Mouse (Mus musculus) bone marrow, adult 2 months (tissue): ENCODE data around the gene Rasa3. TPM values are rescaled to one million over a fixed set of nuclear protein-coding genes. Genes with fewer than 3 reads are reported as not detected.

Experiments used
- H3K27ac ChIP-seq: fragments of 200-500 bp; 2 replicates; pipeline ENCODE4 v1.5.1; 2012; ENCODE audit warnings: low read depth, mild to moderate bottlenecking, control low read depth, inconsistent platforms, low read length; ENCODE audit not compliant: control insufficient read depth, poor library complexity, insufficient read depth
- H3K4me1 ChIP-seq: fragments of 200-500 bp; 2 replicates; pipeline ENCODE4 v1.6.1; 2011; ENCODE audit warnings: low read length; ENCODE audit not compliant: control insufficient read depth, insufficient read depth
- H3K4me3 ChIP-seq: fragments of 200-500 bp; replicated peaks from 2 replicates; pipeline ENCODE3; 2011; ENCODE audit warnings: mild to moderate bottlenecking, low read depth, low read length, control low read depth; ENCODE audit not compliant: control insufficient read depth
- CTCF ChIP-seq: fragments of 200-500 bp; IDR thresholded peaks from 2 replicates; pipeline ENCODE4 v1.5.1; 2011; ENCODE audit warnings: low read length, control low read depth; ENCODE audit not compliant: control insufficient read depth, insufficient read depth
- POLR2A ChIP-seq: fragments of 200-500 bp; IDR thresholded peaks from 2 replicates; pipeline ENCODE4 v1.6.1; 2011; ENCODE audit warnings: low read depth, mild to moderate bottlenecking, control low read depth, low read length, borderline replicate concordance; ENCODE audit not compliant: control insufficient read depth
- WGBS: fragments of 180-500 bp; shearing (Covaris S2); methylation state at CpG from one replicate; pipeline ENCODE4 v1.1.7; 2018; 5-methylcytosine and 5-hydroxymethylcytosine counted together
- polyA plus RNA-seq: library from polyadenylated mRNA; stranded (reverse); fragments of >200 nt; gene quantifications from 2 replicates; pipeline ENCODE4 v1.2.4, GENCODE M21; 2011; ENCODE audit warnings: low replicate concordance; ENCODE audit not compliant: missing spikeins, insufficient read depth, insufficient read length

Rasa3 gene
- polyA plus RNA-seq, 1 experiment, result 136 TPM

DNA sequence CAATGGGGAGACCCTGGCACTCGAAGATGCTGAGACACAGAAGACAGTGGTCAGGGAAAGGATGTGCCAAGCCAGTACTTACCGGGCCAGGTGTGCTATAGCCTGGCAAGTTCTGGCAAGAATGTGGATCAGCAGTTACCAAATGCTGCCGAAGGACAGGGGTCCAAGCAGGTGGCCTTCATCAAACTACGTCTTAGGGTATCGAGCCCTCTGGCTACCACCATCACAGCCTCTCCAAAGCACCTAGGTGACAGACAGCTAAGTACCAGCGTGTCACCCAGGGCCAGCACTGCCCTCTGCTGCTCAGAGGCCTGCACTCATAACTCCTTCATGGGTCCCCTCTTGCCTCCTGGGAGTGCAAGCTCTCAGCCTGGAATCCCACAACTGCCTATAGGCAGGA lies 81.5 kb downstream of the Rasa3 start:
- Histone ChIP-seq H3K27ac (peak overlapping the region; percentile 53), H3K4me1 (peaks cover 21% of the 10 kb centered on the region), H3K4me3 (no peak overlapping the region)
- 70% methylated on average over 6 of the region's 6 CpGs for WGBS
- TF ChIP-seq POLR2A (no peak), CTCF (peak; percentile 65)

DNA sequence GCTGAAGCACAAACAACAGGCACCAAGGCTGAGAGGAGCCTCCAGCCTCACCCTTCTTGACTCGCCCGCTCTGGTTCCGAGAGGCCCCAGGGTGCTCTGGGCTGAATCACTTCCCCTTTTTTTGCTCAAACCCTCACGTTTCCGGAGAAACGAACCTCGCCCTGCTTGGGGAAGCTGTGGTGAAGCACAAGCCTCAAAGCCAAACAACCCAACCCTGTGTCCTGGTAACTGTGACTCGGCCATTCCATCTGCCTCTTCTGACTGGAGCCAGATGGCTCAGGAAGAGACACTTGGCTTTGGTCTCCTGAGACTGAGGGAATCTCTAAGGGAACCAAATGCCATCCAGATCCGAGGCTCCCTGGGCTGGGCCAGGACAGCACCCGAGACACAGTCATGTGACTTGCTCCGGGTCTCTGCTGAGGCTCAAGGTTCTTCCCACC lies 82.5 kb downstream of the Rasa3 start:
- TF ChIP-seq POLR2A, result peak; percentile 60; the same call in 1 of the 2 replicates
- no peak for TF ChIP-seq CTCF
- H3K4me1 ChIP-seq, result peaks cover 20% of the 10 kb centered on the region
- WGBS, result 2% methylated on average over 11 of the region's 11 CpGs
- H3K4me3 ChIP-seq, result no peak overlapping the region
- H3K27ac ChIP-seq, result peak overlapping the region; percentile 96

DNA sequence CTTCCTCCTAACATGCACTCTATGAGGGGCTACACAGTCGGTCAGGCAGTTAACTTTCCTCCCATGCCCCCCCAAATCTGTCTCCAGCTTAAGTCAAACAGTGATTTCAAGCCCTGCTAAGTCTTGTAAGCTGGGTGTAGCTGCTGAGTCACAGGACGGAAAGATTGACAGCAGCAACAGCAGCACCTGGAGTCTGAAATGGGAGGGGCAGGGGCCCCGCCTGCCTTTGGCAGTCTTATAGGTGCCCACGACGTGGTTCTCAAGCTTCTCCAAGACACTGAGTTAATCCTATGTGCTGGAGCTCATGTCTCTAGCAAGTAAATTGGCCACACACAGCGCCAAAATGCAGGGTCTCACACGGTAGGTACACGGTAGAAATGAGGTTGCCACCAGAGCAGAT lies 84.1 kb downstream of the Rasa3 start:
- Histone ChIP-seq H3K4me1 (peaks cover 14% of the 10 kb centered on the region), H3K4me3 (no peak overlapping the region), H3K27ac (no peak overlapping the region)
- TF ChIP-seq POLR2A (no peak), CTCF (no peak)
- WGBS, result 55% methylated on average over 8 of the region's 8 CpGs

DNA sequence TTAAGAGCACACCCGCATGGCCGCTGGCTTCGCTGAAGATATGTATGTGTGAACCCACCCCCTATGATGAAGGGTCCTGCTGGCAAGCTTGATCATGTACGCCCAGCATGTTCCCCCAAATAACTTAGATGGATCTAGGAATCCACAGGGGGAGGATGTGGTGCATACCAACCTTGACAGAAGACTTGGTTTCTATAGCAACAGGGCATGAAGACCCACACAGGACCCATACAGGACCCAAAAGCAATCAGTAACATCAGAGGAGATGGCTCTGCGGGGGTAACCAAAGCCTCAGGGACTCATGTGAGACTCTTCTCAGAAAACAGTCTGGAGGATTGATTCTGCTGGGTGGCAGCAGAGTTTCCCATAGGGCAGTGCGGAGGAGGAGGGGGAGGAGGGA lies 86.2 kb downstream of the Rasa3 start:
- Histone ChIP-seq H3K4me1 (peaks cover 9% of the 10 kb centered on the region), H3K4me3 (no peak overlapping the region), H3K27ac (no peak overlapping the region)
- WGBS, result 90% methylated on average over 6 of the region's 6 CpGs
- TF ChIP-seq POLR2A (no peak), CTCF (no peak)

DNA sequence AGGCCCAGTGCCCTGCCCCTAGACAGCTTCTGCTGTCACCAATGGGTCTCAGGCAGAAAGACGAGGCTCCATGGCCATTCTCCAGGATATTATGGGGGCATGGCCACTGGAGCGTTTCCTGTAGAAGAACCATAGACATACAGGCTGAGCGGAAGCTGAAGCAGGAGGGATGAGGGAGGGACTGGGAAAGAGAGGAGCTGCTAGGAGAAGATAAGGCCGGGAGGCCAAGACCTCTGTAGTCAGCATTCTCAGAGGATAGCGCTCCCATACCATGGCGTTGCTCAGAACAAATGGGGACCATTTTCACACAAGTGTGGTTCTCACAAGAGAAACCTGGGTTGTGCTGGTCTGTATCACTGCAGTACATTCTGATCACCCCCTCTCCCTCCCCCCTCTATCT lies 88.3 kb downstream of the Rasa3 start:
- Histone ChIP-seq H3K4me3 (no peak overlapping the region), H3K4me1 (peaks cover 6% of the 10 kb centered on the region), H3K27ac (no peak overlapping the region)
- 77% methylated on average over 6 of the region's 6 CpGs for WGBS
- no peak for TF ChIP-seq POLR2A
- TF ChIP-seq CTCF, result no peak

DNA sequence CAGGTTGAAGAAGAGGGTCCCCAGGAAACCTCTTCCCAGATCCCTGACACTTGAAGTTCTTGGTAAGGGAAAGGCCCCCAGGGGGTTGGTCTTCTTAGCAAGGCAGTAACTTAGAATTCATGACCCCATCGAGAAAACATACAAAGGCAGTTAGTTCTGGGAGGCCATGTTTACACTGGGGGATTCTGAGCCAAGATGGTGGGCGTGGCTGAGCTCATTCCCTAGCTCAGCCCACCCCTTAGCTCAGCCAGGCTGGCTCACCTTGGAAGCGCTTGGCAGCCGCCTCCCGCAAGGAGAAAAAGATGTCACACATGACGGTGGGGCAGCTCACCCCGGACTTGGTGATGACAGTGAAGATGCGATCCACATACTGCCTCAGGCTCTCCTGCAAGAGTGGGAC lies 92.8 kb downstream of the Rasa3 start:
- 86% methylated on average over 8 of the region's 8 CpGs for WGBS
- no peak overlapping the region for H3K27ac ChIP-seq
- TF ChIP-seq CTCF, result no peak
- TF ChIP-seq POLR2A, result no peak

DNA sequence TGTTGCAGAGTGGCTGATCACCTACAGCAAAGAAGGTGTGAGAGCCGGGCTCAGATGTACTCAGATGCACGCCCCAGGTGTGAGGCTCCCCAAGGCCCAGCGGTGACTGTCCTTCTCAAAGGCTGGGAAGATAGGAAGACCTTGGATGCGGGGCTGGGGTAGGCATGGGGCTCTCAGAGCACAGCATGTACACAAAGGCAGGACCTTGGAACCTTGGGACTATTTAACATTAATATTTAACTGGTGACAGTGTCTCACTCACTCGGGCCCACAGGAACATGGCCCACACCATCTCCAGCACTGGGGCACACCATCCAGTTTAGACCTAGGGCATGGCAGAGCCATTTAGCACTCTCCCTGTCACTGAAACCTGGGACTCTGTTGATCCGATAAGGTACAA lies 99.5 kb downstream of the Rasa3 start:
- no peaks in the 10 kb centered on the region for H3K4me1 ChIP-seq
- 87% methylated on average over 6 of the region's 6 CpGs for WGBS
- TF ChIP-seq POLR2A, result no peak
- no peak for TF ChIP-seq CTCF

More for the DNA sequence above, 92.8 kb downstream of the Rasa3 start:
- H3K4me1 ChIP-seq, result no peaks in the 10 kb centered on the region; the same call in 1 of the 2 replicates
- H3K4me3 ChIP-seq, result no peak overlapping the region

DNA sequence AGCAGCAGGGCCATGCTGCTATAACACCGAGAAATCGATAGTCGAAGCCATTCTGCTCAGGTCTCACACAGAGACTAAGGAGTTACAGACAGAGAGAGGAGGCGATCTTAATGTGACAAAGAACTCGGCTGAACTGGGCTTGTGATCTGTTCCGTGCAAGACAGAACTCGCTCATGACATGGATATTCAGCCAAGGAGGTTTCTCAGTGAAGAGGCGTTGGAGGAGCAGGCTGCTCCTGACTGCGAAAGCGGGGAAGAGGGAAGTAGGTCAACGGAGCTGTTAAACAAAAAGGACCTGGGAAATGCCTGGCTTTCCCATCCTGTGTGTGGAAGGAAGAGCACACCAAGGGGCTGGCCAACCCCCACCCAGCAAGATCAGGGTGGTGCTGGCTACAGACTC lies 105.4 kb downstream of the Rasa3 start:
- no peak overlapping the region for H3K4me3 ChIP-seq
- WGBS, result 87% methylated on average over 11 of the region's 11 CpGs
- TF ChIP-seq POLR2A, result no peak
- no peak for TF ChIP-seq CTCF
- no peaks in the 10 kb centered on the region for H3K4me1 ChIP-seq
- no peak overlapping the region for H3K27ac ChIP-seq

More for the DNA sequence above, 99.5 kb downstream of the Rasa3 start:
- Histone ChIP-seq H3K27ac (no peak overlapping the region), H3K4me3 (no peak overlapping the region)

DNA sequence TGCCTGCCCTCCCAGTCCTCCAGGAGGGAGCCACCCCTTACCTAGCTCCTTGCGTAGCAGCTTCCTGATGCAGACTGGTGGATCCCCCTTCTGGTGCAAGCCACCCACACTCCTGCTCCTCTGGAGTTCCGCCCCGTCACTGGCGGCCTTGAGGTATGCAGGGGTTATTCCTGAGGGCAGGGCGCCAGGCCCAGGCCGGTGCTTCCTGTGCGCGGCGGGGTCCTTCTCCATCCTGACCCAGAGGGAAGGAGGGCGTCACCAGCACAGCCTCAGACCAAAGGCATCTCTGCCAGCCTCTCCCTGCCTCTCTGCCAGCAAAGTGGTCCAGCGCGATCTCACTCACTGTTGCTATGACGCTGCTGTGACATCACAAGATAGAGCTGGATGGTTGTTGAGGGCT lies 115.3 kb downstream of the Rasa3 start, which contains the start of gene 1700029H14Rik:
1700029H14Rik (minus strand) TSS at position 344 of the 400 bp plus-strand sequence.
- WGBS, result 23% methylated on average over 13 of the region's 13 CpGs
- no peak for TF ChIP-seq CTCF
- no peak for TF ChIP-seq POLR2A
- Histone ChIP-seq H3K4me3 (no peak within 1 kb of the TSS), H3K4me1 (no peaks in the 10 kb centered on the region), H3K27ac (no peak within 1 kb of the TSS)
